Mouse (Mus musculus) lung, postnatal 0 days (tissue): ENCODE results near the gene Clec3b.

Source experiments
- CTCF ChIP-seq: IDR thresholded peaks from 2 replicates; pipeline ENCODE4 v1.5.1; 2016; ENCODE audit warnings: antibody characterized with exemption, mild to moderate bottlenecking
- EP300 ChIP-seq: IDR thresholded peaks from 2 replicates; pipeline ENCODE4 v1.6.1; 2016; ENCODE audit warnings: antibody characterized with exemption, mild to moderate bottlenecking, control low read depth

DNA sequence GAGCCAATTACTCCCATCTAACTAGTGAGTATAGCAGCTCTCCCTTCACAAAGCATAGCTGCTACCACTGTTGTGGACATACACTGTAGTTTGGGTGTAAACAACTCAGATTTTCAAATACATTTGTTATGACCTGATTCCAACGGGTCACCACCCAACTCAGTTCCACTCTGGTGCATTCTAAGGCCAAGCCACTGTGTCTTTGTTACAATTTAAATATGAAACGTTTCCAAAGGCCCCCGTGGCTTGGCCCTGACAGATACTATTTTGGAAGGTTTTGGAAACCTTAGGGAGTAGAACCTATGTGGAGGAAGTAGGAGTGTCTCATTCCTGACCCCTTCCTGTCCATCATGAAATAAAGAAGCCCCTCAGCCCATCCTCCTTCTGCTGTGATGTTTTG, 49.4 kb downstream of the Clec3b start:
- TF ChIP-seq CTCF (no peak), EP300 (no peak)
